Mouse (Mus musculus) spleen, adult 2 months (tissue): ENCODE measurements around the gene Gm20388.

ENCODE experiments used
- CTCF ChIP-seq: fragments of 200-500 bp; IDR thresholded peaks from 2 replicates; pipeline ENCODE4 v1.5.1; 2011; ENCODE audit warnings: mild to moderate bottlenecking, inconsistent platforms; ENCODE audit not compliant: insufficient read depth, insufficient read length, insufficient replicate concordance; ENCODE audit errors: extremely low read depth
- POLR2A ChIP-seq: fragments of 200-500 bp; IDR thresholded peaks from 2 replicates; pipeline ENCODE4 v1.6.1; 2011; ENCODE audit warnings: low read depth, low read length, inconsistent platforms

DNA sequence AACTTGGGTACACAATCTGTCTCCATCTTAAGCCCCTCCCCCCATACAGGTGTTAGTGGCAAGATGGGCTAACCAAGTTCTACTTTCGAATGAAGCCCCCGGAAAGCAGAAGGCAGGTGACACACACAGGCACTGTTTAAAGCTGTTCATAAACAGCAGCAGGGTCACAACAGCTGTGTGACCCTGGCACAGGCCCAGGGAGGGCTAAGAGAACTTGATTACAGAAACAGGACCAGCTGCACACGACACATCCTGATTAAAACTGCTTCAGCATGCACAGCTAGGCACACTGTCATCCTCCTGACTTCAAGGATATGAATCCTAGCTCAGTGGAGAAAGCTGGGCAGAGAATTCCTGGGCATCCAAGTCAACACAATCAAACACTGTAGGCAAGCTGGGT lies 1551.5 kb downstream of the Gm20388 start:
- TF ChIP-seq CTCF (no peak), POLR2A (no peak)
